Mouse (Mus musculus) ES-Bruce4 (cell line): Measurements from ENCODE around the gene Il10ra. TPM values are rescaled to one million over a fixed set of nuclear protein-coding genes. Genes with fewer than 3 reads are reported as not detected.
A peak's percentile ranks its signal among the peaks of the same experiment; 100 is the strongest.

Experiments
- H3K27ac ChIP-seq: 2 replicates; pipeline ENCODE4 v1.5.1; 2012; ENCODE audit warnings: low read length, inconsistent platforms; ENCODE audit not compliant: insufficient read depth
- H3K27me3 ChIP-seq: 2 replicates; pipeline ENCODE4 v1.6.1; 2012; ENCODE audit warnings: mild to moderate bottlenecking, low read length, inconsistent platforms; ENCODE audit not compliant: control insufficient read depth, poor library complexity, insufficient read depth, severe bottlenecking
- H3K36me3 ChIP-seq: 2 replicates; pipeline ENCODE4 v1.6.1; 2012; ENCODE audit warnings: inconsistent platforms, mild to moderate bottlenecking, low read length, moderate library complexity; ENCODE audit not compliant: control insufficient read depth, poor library complexity, insufficient read depth, severe bottlenecking
- H3K4me1 ChIP-seq: one replicate; pipeline ENCODE4 v1.8.1; 2011; ENCODE audit warnings: low read length; ENCODE audit not compliant: control insufficient read depth, insufficient read depth
- H3K4me3 ChIP-seq: 2 replicates; pipeline ENCODE4 v1.5.1; 2011; ENCODE audit warnings: low read depth, mild to moderate bottlenecking, low read length
- H3K9ac ChIP-seq: 2 replicates; pipeline ENCODE4 v1.6.1; 2012; ENCODE audit warnings: low read depth, mild to moderate bottlenecking, inconsistent platforms; ENCODE audit not compliant: poor library complexity, severe bottlenecking
- H3K9me3 ChIP-seq: replicated peaks from 2 replicates; pipeline ENCODE4 v1.6.1; 2012; ENCODE audit warnings: mild to moderate bottlenecking, low read length, inconsistent platforms; ENCODE audit not compliant: control insufficient read depth, poor library complexity, insufficient read depth, severe bottlenecking
- CTCF ChIP-seq: IDR thresholded peaks from one replicate; pipeline ENCODE4 v1.8.1; 2011; ENCODE audit warnings: low read depth, low read length
- EP300 ChIP-seq: IDR thresholded peaks from 2 replicates; pipeline ENCODE4 v1.6.1; 2011; ENCODE audit warnings: low read depth, low read length; ENCODE audit not compliant: insufficient read depth
- POLR2A ChIP-seq: IDR thresholded peaks from one replicate; pipeline ENCODE4 v1.8.1; 2011; ENCODE audit warnings: low read length; ENCODE audit not compliant: insufficient read depth
- polyA plus RNA-seq: library from polyadenylated mRNA; stranded (reverse); fragments of >200 nt; gene quantifications from 2 replicates; pipeline ENCODE4 v1.2.4, GENCODE M21; 2011; ENCODE audit warnings: low read depth; ENCODE audit not compliant: missing spikeins, insufficient read depth, insufficient read length

Gene Il10ra
- polyA plus RNA-seq = 0.24 TPM in 1 of 2 replicates, not detected in the other

- Histone ChIP-seq H3K9ac (no peak within 1 kb of the TSS), H3K27me3 (no peaks in the 10 kb centered on the region; the same call in 1 of the 2 replicates), H3K9me3 (no peaks in the 10 kb centered on the region), H3K36me3 (no peaks in the 10 kb centered on the region), H3K4me3 (peak within 1 kb of the TSS; percentile 60), H3K27ac (no peak within 1 kb of the TSS), H3K4me1 (no peaks in the 10 kb centered on the region)
- TF ChIP-seq CTCF (no peak), EP300 (no peak), POLR2A (no peak)
These were observed at the start of gene Il10ra for GRCm38 (mm10) chr9:45268597-45269325. TSS of gene Il10ra (minus strand) at chr9:45269149.

GRCm38 (mm10) chr9:45317635-45318034, 48.7 kb upstream of the Il10ra start:
- Histone ChIP-seq H3K4me1 (no peaks in the 10 kb centered on the region), H3K9me3 (no peaks in the 10 kb centered on the region), H3K9ac (no peak overlapping the region), H3K27me3 (no peaks in the 10 kb centered on the region), H3K27ac (no peak overlapping the region), H3K36me3 (no peaks in the 10 kb centered on the region), H3K4me3 (no peak overlapping the region)
- TF ChIP-seq POLR2A (no peak), CTCF (no peak), EP300 (no peak)

GRCm38 (mm10) chr9:45313913-45314312, 45.0 kb upstream of the Il10ra start:
- TF ChIP-seq POLR2A = no peak
- TF ChIP-seq CTCF = no peak
- TF ChIP-seq EP300 = no peak
- H3K27me3 ChIP-seq = no peaks in the 10 kb centered on the region
- no peaks in the 10 kb centered on the region for H3K4me1 ChIP-seq
- H3K4me3 ChIP-seq = no peak overlapping the region
- no peak overlapping the region for H3K27ac ChIP-seq
- no peaks in the 10 kb centered on the region for H3K9me3 ChIP-seq
- no peak overlapping the region for H3K9ac ChIP-seq
- no peaks in the 10 kb centered on the region for H3K36me3 ChIP-seq

GRCm38 (mm10) chr9:45311858-45312257, 42.9 kb upstream of the Il10ra start:
- Histone ChIP-seq H3K27me3 (no peaks in the 10 kb centered on the region), H3K9ac (no peak overlapping the region), H3K4me1 (no peaks in the 10 kb centered on the region), H3K4me3 (no peak overlapping the region), H3K9me3 (no peaks in the 10 kb centered on the region), H3K36me3 (no peaks in the 10 kb centered on the region), H3K27ac (no peak overlapping the region)
- TF ChIP-seq POLR2A (no peak), CTCF (no peak), EP300 (no peak)

GRCm38 (mm10) chr9:45308521-45308920, 39.6 kb upstream of the Il10ra start:
- Histone ChIP-seq H3K4me1 (no peaks in the 10 kb centered on the region), H3K9ac (no peak overlapping the region), H3K9me3 (no peaks in the 10 kb centered on the region), H3K27ac (no peak overlapping the region), H3K27me3 (no peaks in the 10 kb centered on the region), H3K4me3 (no peak overlapping the region), H3K36me3 (no peaks in the 10 kb centered on the region)
- TF ChIP-seq EP300 = no peak
- TF ChIP-seq POLR2A = no peak
- TF ChIP-seq CTCF = no peak

GRCm38 (mm10) chr9:45306746-45307410, 37.9 kb upstream of the Il10ra start:
- no peak overlapping the region for H3K27ac ChIP-seq
- no peak overlapping the region for H3K9ac ChIP-seq
- H3K4me1 ChIP-seq = no peaks in the 10 kb centered on the region
- H3K27me3 ChIP-seq = no peaks in the 10 kb centered on the region
- no peaks in the 10 kb centered on the region for H3K36me3 ChIP-seq
- H3K4me3 ChIP-seq = no peak overlapping the region
- TF ChIP-seq CTCF (no peak), EP300 (no peak)
- no peaks in the 10 kb centered on the region for H3K9me3 ChIP-seq
